9 mouse cellular contexts compared by ENCODE assay signal in genomic region chr15:102698193-102698592, GRCm38 (mm10). TPM values are rescaled to one million over a fixed set of nuclear protein-coding genes. Genes with fewer than 3 reads are reported as not detected.
DNase-seq lines count a peak whose midpoint lies in the region; ATAC-seq lines count a peak whose summit lies in the region.
"Had no signal": no experiment of that assay in that cellular context is flagged by ENCODE, and none has a peak within 500 bp of the region (broad histone marks: within the 10 kb centered on the region; RNA-seq: fewer than 3 reads in every experiment).

No protein-coding gene starts in this region.

- 3% methylated on average over 11 of the region's 11 CpGs for WGBS in midbrain, embryonic 10.5 days
- 2% methylated on average over 11 of the region's 11 CpGs for WGBS in midbrain, embryonic 16.5 days
- WGBS in limb, embryonic 11.5 days, result 2% methylated on average over 11 of the region's 11 CpGs
- 1% methylated on average over 11 of the region's 11 CpGs for WGBS in neural tube, embryonic 15.5 days

- DNase-seq in midbrain, embryonic 10.5 days (ENCODE audit: low spot score), result peak; percentile 79
- peak; percentile 84 for DNase-seq in cerebellum, adult 9-11 months
- peak; percentile 79 for DNase-seq in gastrocnemius, adult 18-20 months (ENCODE audit: low spot score)
- peak; percentile 84 for DNase-seq in kidney, adult 9 months
- peak; percentile 91 for DNase-seq in limb, embryonic 11.5 days (ENCODE audit: low spot score)
- DNase-seq in testis, postnatal 14 days (ENCODE audit: low spot score), result peak; percentile 54

- H3K27ac ChIP-seq in midbrain, embryonic 10.5 days (replicated peaks), result no peak overlapping the region
- H3K27ac ChIP-seq in midbrain, embryonic 16.5 days (ENCODE audit: low read length), result no peak overlapping the region
- no peak overlapping the region for H3K27ac ChIP-seq in limb, embryonic 11.5 days (replicated peaks; ENCODE audit: low read depth, low read length)
- H3K27ac ChIP-seq in neural tube, embryonic 15.5 days (replicated peaks), result peak overlapping the region; percentile 42
- H3K27ac ChIP-seq: midbrain, embryonic 12.5 days had no signal

- H3K4me1 ChIP-seq in midbrain, embryonic 10.5 days, result peaks cover 50% of the 10 kb centered on the region
- peaks cover 15% of the 10 kb centered on the region for H3K4me1 ChIP-seq in midbrain, embryonic 16.5 days (ENCODE audit: control insufficient read depth, insufficient read depth, low read length)
- H3K4me1 ChIP-seq in limb, embryonic 11.5 days (ENCODE audit: control insufficient read depth, insufficient read depth, low read length), result peaks cover 4% of the 10 kb centered on the region; the same call in 1 of the 2 replicates
- peaks cover 47% of the 10 kb centered on the region for H3K4me1 ChIP-seq in neural tube, embryonic 15.5 days

- H3K27me3 ChIP-seq in midbrain, embryonic 10.5 days (ENCODE audit: low read depth, poor library complexity, severe bottlenecking), result peaks cover 99% of the 10 kb centered on the region
- H3K27me3 ChIP-seq in midbrain, embryonic 16.5 days (ENCODE audit: control insufficient read depth, insufficient read depth, low read depth, low read length), result peaks cover 34% of the 10 kb centered on the region
- H3K27me3 ChIP-seq in limb, embryonic 11.5 days (ENCODE audit: control insufficient read depth, insufficient read depth, low read length), result peaks cover 47% of the 10 kb centered on the region
- peaks cover 40% of the 10 kb centered on the region for H3K27me3 ChIP-seq in neural tube, embryonic 15.5 days (replicated peaks)

- no peak overlapping the region for H3K4me3 ChIP-seq in midbrain, embryonic 10.5 days
- H3K4me3 ChIP-seq in midbrain, embryonic 16.5 days (ENCODE audit: low read depth, low read length), result no peak overlapping the region
- no peak overlapping the region for H3K4me3 ChIP-seq in limb, embryonic 11.5 days (ENCODE audit: low read depth, low read length)
- H3K4me3 ChIP-seq in neural tube, embryonic 15.5 days (replicated peaks), result no peak overlapping the region
- H3K4me3 ChIP-seq: midbrain, embryonic 12.5 days had no signal

- ATAC-seq in midbrain, embryonic 16.5 days, result no peak
- ATAC-seq in limb, embryonic 11.5 days (ENCODE audit: insufficient number of reproducible peaks, low FRiP score, low TSS enrichment, low read depth), result no peak
- ATAC-seq in neural tube, embryonic 15.5 days (ENCODE audit: low FRiP score), result 0 out of 2 replicates have a peak, but pooled peaks have one; percentile 10

- H3K36me3 ChIP-seq in midbrain, embryonic 10.5 days, result no peaks in the 10 kb centered on the region
- H3K36me3 ChIP-seq in midbrain, embryonic 16.5 days (ENCODE audit: control insufficient read depth, insufficient read depth, low read length), result no peaks in the 10 kb centered on the region
- no peaks in the 10 kb centered on the region for H3K36me3 ChIP-seq in limb, embryonic 11.5 days (ENCODE audit: control insufficient read depth, insufficient read depth, low read length)
- no peaks in the 10 kb centered on the region for H3K36me3 ChIP-seq in neural tube, embryonic 15.5 days
- H3K36me3 ChIP-seq: midbrain, embryonic 12.5 days had no signal

- no peak overlapping the region for H3K9ac ChIP-seq in midbrain, embryonic 16.5 days (ENCODE audit: low read depth, low read length)
- no peak overlapping the region for H3K9ac ChIP-seq in limb, embryonic 11.5 days (ENCODE audit: low read length)
- H3K9ac ChIP-seq in neural tube, embryonic 15.5 days (replicated peaks), result no peak overlapping the region
- H3K9ac ChIP-seq: midbrain, embryonic 12.5 days had no signal

- H3K4me2 ChIP-seq in midbrain, embryonic 16.5 days (ENCODE audit: low read length), result no peak overlapping the region
- H3K4me2 ChIP-seq in limb, embryonic 11.5 days (ENCODE audit: low read depth, severe bottlenecking), result no peak overlapping the region
- H3K4me2 ChIP-seq in neural tube, embryonic 15.5 days, result no peak overlapping the region
- H3K4me2 ChIP-seq: midbrain, embryonic 12.5 days had no signal

- no peaks in the 10 kb centered on the region for H3K9me3 ChIP-seq in midbrain, embryonic 10.5 days (replicated peaks)
- H3K9me3 ChIP-seq in midbrain, embryonic 16.5 days (replicated peaks; ENCODE audit: control insufficient read depth, low read length, poor library complexity, severe bottlenecking), result no peaks in the 10 kb centered on the region
- H3K9me3 ChIP-seq in limb, embryonic 11.5 days (ENCODE audit: control insufficient read depth, low read length), result no peaks in the 10 kb centered on the region
- H3K9me3 ChIP-seq in neural tube, embryonic 15.5 days (replicated peaks), result no peaks in the 10 kb centered on the region
- H3K9me3 ChIP-seq: midbrain, embryonic 12.5 days had no signal

RNA-seq across cellular contexts. Expression of gene Calcoco1, which starts 23.8 kb away (rescaled TPM):
- 26.0 and 31.1 TPM in 2 replicates for polyA plus RNA-seq in midbrain, embryonic 10.5 days (2016; fragmentation: Nextera tagmentation; extraction: Ambion mirVana)
- 38.3 and 38.7 TPM in 2 replicates for polyA plus RNA-seq in midbrain, embryonic 16.5 days (2015; fragmentation: Nextera tagmentation; extraction: Ambion mirVana)
- 10 to 100 TPM; 72.7 to 73.2 TPM for total RNA-seq in gastrocnemius, adult 18-20 months (2021)
- 34.4 and 36.4 TPM in 2 replicates for polyA plus RNA-seq in limb, embryonic 11.5 days (2014; fragmentation: Nextera tagmentation; extraction: Ambion mirVana)
- polyA plus RNA-seq in neural tube, embryonic 15.5 days (2015; fragmentation: Nextera tagmentation; extraction: Ambion mirVana), result 28.3 and 41.6 TPM in 2 replicates

RNA-seq across cellular contexts. Expression of gene Atp5g2, which starts 26.0 kb away (rescaled TPM):
- 62.3 and 73.7 TPM in 2 replicates for polyA plus RNA-seq in midbrain, embryonic 10.5 days (2016; fragmentation: Nextera tagmentation; extraction: Ambion mirVana)
- polyA plus RNA-seq in midbrain, embryonic 16.5 days (2015; fragmentation: Nextera tagmentation; extraction: Ambion mirVana), result 46.9 and 49.8 TPM in 2 replicates
- total RNA-seq in gastrocnemius, adult 18-20 months (2021), result 10 to 100 TPM; 13.1 to 20.4 TPM
- 63.9 and 73.3 TPM in 2 replicates for polyA plus RNA-seq in limb, embryonic 11.5 days (2014; fragmentation: Nextera tagmentation; extraction: Ambion mirVana)
- polyA plus RNA-seq in neural tube, embryonic 15.5 days (2015; fragmentation: Nextera tagmentation; extraction: Ambion mirVana), result 49.7 and 63.7 TPM in 2 replicates
